Mouse (Mus musculus): ENCODE data around the gene Ctsh. TPM values are rescaled to one million over a fixed set of nuclear protein-coding genes. Genes with fewer than 3 reads are reported as not detected.

The Ctsh gene
- total RNA-seq, 2 experiments from 2014 or later: 32.9 to 41.3 TPM

DNA sequence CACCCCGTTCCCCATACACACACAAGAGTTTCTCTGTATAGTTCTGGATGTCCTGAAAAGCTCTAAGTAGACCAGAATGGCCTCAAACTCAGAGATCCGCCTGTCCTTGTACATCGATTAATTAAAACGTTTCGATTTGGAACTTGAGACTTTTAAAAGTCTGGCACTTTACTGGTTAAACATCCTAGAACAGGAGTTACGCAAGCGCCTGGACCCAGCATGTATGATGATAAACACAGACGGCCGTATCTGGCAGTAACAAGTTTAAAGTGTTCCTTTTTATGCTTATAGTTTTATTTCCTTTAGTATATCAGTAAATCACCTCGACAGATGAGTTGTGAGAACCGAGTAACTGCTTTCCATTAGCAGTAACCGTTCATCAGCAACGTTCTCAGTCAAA lies 59.2 kb downstream of the Ctsh start:
- DNase-seq: no peak

DNA sequence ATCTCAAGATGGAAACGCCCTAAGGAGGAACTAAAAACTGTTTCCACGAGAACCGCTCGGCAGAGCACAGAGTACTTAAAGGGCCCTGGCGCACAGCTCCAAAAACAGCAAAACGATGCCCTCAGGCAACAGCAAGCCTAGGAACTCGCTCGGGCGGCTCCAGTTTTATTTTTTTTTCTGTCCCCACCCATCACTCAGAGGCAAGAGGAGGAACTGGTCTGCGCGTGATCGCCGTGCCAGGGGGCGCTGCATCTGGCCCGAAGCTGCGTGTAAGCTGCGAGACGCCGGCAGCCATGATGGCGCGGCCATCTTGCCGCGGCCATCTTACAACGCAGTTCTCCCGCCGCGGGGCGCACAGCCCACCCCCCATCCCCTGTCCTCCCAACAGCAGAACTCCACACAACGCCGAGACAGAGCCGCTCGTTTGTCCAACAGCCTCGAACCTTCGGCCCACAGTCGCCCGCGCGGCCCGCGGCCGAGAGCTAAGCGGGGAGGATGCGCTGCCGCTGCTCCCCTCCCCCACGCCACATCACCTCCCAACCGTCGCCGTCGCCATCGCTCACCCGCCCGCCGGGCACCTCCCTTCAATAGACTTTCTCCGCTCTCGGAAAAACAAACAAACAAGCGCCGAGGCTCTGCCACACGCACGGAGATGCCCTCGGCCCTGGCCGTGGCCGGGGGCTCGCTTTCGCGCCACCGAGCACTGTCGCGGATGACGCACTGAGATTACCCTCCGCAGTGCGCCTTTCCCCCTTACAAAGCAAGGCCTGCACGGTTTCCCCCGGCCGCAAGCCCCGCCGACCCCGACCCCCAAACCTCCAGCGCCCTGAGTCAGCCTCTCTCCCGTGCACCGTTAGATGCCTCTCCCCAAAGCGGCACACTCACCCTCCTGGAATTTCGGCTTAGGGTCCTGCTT lies 60.0 kb downstream of the Ctsh start:
- DNase-seq: peak; percentile 82

DNA sequence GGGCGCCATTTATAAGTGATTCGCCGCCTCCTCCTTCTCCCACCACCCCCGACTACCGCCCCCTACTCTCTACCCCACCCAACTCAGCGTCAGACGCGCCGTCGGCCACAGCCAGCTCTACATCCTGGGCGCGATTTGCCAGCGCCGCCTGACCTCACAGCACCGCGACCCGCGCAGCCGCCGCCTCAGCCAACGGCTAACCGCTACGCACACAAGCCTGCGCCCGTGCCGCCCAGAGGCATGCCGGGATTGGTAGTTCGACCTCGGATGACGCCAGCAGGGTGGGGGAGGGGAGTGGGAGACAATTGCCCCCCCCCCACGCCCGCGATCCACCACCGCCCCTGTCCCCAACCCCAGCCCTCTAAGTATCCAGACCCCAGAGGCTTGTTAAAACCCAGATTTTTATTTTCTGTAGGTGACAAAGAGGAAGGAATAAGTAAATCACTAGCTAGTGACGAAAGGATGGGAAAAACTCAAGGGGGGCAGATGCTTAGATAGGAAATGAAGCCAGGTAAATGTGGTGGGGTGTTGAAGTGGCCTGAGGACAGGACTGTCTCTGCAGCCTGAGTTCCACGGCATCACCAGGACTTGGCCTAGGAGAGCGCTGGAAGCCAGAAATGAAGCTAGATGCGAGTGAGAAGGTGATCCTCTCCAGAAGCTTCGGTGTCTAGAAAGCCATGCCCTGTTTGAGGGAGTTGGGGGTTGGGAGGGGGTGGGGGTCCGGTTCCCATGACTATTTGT lies 60.8 kb downstream of the Ctsh start, which contains the start of gene Morf4l1:
Gene Morf4l1, minus strand, starts transcription at position 208 of the 741 bp plus-strand sequence.
- peak; percentile 95 for DNase-seq

DNA sequence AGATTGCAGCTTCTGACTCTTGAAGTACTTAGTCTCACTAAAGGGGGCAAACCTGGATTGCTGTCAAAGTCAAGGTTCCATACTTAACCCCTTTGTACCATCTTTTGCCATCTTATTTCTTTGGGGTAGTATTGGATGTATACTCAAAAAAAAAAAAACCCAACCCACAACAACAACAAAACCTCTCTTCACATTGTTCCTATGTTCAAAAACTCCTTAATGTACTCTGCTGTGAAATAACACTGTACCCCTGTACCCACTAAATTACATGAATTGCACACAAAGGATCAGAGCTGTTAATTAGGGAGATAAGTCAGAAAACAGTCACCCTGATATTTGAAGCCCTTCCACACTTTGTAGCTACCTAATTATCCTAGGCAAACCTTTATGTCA lies 61.4 kb downstream of the Ctsh start:
- no peak for DNase-seq

DNA sequence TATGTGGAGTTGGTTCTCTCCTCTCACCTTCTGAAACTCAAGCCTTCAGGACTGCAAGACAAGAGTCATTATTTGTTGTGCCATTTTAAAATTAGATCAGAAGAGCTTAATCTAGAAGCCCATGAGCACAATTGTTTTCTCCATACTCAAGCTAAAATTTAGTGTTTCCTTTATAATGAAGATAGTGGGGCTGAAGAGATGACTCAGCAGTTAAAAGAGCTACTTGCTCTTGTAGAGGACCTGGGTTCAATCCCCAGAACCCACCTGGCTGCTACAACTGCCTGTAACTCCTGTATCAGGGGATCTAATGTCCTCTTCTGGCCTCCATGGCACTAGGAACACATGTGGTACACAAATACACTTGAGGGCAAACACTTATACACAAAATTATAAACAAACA lies 63.3 kb downstream of the Ctsh start:
- no peak for DNase-seq

DNA sequence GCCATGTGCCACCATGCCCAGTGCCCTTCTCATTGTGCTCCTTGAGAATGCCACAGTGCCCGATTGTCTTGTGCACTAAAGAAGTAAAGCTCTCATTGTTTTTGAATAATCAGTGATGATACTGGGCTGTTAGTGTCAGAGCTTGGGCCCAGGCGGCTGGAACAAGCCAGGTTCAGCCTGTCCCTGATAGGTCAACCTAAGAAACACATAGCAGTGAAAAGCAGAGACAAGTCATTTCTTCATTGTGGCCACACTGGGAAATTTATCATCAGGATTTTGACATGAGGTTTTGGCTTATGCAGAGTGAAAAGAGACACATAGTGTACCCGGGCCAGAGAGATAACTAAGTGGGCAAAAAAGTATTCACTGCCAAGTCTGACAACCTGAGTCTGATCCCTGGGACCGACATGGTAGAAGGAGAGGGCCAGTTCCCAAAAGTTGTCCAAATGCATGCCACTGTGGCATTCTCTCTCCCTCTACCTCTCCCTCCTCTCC lies 68.3 kb downstream of the Ctsh start:
- no peak for DNase-seq

DNA sequence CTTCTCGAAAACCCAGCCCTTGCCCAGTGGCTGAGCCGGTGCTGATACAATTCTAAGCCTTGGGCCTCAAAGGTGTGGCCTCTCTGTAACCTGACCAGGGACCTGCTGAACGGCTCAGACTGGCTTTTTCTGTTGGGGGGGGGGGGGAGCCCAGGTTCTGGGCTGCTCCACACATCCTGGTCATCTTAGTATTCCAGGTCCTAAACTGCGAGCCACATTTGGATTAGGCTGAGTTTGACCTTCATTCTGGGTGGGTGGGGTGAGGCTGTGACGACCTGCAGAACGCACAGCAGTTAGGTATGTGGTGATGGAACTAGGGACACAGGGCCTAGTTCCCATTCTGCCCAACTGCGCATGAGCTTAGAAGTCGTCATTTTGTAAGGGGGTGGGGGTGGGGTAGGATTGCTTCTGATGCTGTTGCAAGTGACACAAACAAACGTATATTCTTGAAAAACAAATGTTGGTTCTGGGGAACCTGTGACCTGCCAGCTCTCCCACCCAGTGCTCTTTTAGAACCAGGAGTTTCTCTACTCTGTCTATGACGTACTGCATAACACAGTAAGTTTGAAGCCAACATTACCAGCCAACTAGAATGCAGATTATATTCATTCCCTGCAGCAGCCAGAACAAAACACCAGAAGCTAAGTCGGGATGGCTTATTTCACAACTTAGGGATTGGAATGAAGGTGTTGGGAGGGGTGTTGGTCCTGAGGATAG lies 70.4 kb downstream of the Ctsh start:
- no peak for DNase-seq

DNA sequence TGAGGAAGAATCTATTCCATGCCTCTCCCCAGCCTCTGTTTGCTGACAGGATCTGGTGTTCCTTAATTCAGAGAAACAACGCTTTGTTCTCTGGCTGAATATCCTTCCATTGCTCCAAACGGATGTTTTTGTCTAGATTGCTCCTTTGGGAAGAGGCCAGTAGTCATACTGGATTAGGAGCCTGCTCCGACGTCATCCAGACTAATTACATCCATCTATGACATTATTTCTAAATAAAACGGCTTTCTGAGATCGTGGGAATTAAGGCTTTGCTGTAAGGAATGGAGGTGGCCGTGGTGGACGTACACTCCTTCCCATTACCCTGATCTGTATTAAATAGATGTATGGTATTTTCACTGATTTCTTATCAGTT lies 70.9 kb downstream of the Ctsh start:
- DNase-seq: no peak

Other genes with a start within 250 kb of the Ctsh start
- under 1 TPM; 0.14 to 0.29 TPM for gene Rasgrf1, start 144.2 kb upstream of the Ctsh start, total RNA-seq (2021)
- 100 to 1,000 TPM; 196 to 198 TPM for gene Morf4l1, start 60.6 kb downstream of the Ctsh start, total RNA-seq (2021)
- gene Adamts7, start 108.9 kb downstream of the Ctsh start, total RNA-seq (2021): 1 to 10 TPM; 5.9 to 9.1 TPM
- gene Tbc1d2b, start 216.7 kb downstream of the Ctsh start, total RNA-seq (2021): 10 to 100 TPM; 22.2 to 23.3 TPM

All from gastrocnemius, postnatal 10 days (tissue).